Mouse (Mus musculus) layer of hippocampus, postnatal 36 days (tissue): Measurements from ENCODE around the gene Pepd. TPM values are rescaled to one million over a fixed set of nuclear protein-coding genes. Genes with fewer than 3 reads are reported as not detected.
A peak's percentile ranks its signal among the peaks of the same experiment; 100 is the strongest.

Experiments
- DNase-seq, 2 experiments: peaks; one replicate each; pipeline ENCODE4 v3.0.0; 2022
- total RNA-seq, 2 experiments: library from RNA; stranded (reverse); gene quantifications; 2 replicates each; pipeline ENCODE4 v1.2.3; 2021

Gene Pepd
- total RNA-seq, 2 experiments from 2014 or later, result 33.2 to 33.6 TPM

DNA sequence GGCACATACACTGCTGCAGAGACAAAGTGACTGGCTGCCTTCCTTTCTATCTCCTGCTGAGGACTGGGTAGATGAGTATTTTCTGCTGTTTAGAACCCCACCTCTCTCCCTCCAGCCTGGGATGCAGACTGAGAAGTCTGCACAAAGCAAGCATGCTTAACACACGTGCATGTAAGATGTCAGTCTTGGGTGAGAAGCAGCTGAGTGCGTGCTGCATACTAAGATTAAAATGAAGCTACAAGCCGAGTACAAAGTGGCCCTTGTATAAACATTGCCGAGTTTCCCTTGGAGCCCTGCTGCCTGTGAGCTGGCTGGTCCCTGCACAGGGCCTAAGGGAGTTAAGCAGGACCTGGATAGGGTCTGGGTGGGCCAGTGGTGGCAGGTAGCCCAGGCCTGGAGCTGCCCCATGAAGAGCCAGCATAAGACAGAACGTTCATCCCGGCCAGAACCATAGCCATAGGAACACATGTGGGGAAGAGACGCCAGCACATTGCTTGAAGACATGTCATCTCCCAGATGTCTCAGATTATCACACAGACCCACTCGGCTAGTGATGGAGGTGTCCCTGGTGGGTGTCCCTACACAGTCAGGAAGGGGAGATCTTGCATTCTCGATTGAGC lies 115.7 kb downstream of the Pepd start:
- DNase-seq, result no peak

DNA sequence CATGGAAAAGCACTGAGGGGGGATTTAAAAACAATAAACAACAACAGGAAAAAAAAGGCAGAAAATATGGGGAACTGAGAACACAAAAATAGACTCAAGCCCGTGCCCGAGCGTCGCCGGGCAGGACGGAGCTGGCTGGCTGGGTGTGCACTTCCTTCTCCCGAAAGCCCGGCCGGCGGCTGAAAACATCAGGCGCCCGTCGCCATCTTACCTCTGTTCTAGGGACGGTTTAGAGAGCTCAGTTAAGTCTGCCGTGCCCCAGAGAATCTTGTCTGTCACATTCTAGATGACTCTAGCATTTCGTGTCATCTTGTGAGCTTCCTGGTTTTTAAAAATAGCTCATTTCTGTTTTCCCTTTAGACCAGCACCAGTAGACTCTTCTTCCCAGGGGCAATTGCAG lies 116.4 kb downstream of the Pepd start:
- no peak for DNase-seq

DNA sequence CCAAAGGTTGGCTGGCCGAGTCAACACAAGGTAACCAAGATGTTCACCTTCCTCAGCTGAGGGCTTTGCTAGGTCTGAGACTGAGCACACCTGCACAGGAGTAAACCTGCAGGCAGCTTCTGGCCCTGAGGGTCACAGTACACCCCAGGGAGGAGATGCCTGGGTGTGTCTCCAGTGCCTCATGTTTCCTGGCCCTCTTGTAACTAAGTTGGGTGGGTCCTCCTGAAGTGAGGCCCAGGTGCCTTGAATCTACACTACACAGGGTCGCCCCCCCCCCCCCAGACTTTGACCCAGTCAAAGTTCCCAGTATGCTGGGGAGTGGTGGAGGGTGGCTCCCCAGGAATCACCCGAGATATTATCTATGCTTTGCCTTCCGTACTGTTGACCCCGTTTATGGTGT lies 117.0 kb downstream of the Pepd start:
- DNase-seq, result no peak

DNA sequence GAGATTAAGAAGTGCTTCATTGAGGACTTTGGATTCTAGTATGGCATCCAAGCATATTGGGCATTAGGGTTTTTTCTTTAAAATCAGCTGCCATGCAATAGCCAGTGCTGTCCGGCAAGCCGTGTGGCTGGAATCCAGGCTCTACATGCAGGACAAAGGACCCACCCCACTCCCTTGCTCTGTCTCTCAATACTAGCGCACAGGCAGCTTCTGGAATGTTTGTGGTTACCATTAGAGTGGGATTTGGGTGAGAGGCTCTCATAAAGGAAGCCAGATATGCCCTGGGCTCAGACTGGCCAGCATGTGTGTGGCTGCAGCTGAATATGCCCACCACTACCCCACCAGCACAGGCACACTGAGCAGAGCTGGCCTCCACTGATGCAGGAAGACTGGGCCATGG lies 117.5 kb downstream of the Pepd start:
- no peak for DNase-seq

DNA sequence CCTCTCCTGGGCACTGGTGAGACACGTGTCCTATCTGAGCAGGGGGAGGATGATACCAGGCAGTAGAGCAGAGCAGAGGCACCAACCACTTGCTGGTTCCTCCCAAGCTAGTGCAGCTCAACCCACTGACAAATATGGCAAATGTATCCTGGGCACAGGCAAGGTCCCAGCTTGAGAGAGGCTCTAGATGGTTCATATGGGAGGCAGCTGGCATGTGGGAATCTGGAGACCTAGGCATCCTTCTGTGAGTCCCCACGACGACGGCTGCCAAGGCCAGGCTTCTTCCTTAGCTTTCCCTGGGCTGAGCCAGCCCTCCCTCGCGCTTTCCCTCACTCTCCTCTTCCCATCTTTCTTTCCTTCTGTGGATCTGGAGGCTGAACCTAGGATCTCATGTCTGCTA lies 118.4 kb downstream of the Pepd start:
- no peak for DNase-seq

DNA sequence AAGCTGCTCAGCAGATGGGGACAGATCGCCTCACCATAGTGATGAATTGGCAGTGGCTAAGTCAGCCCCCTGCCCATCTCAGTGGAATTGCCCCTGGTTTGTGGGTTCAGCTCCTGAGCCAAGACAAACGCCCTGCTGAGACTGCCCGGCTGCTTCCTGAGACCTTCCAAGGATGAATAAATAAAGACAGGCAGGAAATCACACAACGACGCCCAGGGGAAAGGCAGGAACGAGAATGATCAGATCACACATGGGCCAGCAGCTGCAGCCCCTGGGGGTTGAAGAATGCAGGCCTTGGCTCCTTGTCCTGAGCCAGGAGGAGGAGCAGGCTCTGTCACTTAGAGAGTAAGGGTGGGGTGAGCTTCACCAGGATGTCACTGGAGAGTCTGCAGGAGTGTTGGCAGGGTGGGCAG lies 123.0 kb downstream of the Pepd start:
- no peak for DNase-seq

DNA sequence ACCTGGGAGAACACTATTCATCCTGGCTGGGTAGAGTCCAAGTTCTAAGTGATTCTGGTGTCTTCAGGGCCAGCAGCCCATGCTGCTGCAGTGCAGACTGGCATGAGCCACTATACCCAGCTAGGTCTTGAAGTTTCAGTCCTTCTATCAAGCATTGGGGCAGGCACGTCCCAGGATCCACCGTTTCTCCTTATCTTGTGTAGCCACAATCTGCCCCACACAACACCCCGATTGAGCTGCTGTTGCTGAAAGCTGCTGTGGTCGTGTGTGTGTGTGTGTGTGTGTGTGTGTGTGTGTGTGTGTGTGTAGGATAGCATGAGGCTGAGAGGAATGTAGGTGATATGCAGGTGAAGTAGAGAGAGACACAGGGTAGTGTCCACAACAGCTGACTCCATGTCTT lies 123.4 kb downstream of the Pepd start:
- DNase-seq, result no peak

DNA sequence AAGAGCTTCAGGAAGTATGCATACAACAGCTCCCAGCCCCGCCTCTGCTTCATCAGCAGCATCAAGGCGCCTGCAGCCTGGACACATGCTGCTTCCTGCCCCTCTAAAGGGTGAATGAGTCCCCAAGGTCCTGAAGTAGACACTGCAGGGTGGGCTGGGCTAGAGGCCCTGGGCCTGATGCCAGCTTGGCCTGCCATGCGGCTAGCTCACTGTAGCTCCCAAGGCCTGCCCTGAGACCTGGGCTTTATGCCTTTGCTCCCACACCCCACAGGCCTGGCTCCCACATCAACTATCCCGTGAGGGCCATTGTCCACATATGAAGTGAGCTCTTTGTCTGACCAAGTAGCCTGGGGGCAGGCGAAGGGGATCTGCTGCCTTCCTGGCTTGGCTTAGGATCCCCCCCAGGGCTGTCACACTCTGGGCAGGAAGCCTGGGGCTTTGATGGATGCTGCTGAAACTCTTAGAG lies 124.1 kb downstream of the Pepd start:
- no peak for DNase-seq

DNA sequence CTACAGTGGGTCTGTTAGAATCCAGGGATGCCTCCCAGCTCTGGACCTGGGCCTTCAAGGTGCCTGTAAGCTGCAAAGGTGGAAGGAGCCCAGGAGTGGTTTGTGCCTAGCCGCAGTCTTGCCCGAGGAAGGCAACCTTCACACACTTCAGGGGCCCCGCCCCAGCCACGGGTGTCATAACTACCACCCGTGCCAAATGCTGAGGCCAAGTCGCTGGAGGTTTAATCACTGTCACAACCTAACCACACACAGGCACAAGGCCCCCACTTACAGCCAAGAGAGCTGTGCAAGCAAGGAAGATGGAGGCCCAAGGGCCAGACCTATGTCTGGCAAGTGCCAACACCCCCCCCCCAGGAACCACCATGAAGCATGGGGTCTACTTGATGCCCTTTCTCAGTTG lies 125.2 kb downstream of the Pepd start:
- DNase-seq, result no peak

DNA sequence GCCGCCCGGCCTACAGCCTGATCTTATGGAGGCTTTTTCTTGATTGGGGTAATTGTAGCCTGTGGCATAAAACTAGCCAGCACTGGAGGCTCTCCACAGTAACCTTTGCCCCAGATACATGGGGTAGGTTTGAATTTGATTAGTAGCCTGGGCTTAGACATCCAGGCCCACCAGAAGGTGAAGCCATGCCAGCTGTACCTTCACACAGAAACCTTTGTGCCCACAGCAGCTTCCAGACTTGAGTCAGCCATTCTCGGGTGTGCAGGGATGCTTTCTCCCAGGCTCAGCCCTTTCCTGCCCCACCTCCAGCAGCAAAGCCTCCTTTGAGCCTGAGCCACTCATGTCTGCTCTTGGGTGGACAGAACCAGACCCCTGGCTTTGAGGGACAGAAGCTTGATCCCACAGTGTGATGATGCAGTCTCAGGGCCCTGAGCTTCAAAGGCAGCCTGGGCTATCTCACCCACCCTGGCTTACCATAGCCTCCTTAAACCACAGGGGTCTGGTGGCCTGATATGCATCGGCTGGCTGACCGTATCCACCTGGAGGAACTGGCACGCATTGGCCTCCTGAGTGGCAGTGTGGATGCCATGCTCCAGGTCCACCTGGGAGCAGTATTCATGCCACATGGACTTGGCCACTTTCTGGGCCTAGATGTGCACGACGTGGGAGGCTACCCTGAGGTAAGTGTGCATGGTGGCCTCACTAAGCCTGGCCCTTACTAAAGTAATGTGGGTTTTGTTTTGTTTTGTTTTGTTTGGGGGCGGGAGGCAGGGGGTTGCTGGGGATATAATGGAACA lies 128.2 kb downstream of the Pepd start:
- DNase-seq, result no peak

DNA sequence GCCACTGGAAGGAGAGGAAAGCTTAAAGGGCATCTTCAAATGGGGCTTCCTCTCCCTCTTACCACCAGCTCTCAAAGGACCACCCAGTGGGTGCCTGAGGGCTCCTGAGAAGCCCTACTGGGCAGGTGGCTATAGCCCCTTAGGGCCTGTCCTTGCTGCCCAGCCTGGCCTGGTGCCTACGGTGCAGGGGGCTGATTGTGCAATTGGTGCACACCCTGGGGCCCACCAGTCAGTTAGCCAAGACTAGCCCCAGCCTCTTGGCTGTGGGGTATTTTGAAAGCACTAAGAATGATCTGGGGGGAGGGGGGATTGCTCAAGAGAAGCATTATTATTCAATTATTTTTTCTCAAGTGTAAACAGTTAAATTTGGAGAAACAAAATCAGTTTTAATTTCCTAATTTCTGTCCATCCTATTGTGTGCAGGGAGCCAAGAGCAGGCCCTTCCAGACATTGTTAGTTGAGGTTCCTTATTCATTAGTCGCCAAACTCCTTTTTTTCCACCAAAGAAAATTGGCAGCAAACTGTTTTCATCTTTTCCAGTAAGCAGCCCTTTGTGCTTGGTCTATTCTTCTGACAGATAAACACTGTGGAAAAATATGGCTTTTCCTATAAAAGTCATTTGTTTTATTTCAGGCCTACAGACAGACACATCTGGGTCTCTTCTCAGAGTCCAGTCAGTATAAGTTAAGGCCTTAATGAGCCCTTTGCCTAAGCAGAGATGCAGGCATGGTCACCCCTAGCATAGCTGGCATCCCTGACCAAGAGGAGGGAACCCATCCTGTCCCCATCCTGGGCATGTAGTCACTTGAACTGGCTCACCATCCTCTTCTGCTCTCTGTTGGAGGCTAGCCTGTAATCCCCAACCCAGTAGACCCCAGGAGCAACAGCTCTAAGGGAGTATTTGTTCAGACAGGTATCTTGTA lies 129.4 kb downstream of the Pepd start:
- DNase-seq, result no peak

DNA sequence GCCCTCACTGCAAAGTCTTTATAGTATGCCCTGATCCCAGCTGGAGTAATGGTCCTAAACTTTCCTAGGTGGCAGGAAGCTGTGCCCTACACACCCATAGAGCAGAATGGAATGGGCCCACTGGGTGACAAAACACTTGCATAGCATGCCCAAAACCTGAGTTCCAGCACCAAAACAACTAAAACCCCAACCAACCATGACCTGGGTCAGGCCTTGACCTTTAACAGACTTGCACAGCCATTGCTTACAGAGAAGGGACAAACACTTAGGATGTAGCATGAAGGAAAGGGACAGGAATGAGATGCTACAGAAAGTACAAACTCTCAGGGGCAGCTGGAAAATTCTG lies 130.0 kb downstream of the Pepd start:
- no peak for DNase-seq

DNA sequence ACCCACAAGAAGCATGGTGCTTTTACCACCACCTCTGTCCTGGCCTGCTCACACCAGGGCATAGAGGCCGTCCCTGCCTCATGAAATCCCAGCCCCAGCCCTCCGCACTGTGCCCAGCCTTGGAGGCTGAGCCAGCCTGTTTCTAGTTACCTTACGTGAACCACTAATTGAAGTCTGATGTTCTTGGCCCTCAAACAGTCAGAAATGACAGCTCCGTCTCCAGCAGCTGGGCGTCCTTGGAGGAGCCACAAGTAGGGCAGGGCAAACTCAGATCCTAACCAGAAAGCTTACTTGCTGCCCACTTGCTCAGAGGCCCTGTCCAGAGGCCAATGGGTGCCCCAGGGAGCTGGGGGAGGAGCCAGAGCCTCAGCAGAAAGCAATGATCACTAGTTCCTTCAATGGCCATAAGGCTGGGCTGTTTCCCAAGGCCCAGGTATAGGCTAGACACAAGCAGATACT lies 130.6 kb downstream of the Pepd start:
- DNase-seq, result no peak

DNA sequence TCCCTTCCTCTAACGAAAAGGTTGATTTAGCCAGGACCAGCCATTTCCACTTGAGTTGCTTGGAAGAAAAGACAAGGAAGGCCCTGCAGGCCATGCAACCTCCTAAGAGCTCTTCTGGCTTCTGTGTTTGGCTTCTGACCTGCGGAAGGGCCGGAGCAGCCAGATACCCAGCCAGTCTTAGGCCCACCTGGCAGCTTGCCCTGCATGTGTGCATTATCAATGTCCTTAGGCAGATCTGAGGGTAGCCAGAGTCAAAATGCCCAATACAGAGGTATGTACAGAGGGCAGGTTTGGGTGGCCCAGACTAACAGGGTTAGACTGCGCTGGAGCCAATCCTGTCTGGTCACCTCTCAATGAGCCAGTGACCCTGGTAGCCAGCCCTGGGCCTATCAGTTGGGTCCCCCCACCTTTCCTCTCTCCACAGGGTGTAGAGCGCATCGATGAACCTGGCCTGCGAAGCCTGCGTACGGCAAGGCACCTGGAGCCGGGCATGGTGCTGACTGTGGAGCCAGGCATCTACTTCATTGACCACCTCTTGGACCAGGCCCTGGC lies 131.2 kb downstream of the Pepd start:
- DNase-seq, result no peak

DNA sequence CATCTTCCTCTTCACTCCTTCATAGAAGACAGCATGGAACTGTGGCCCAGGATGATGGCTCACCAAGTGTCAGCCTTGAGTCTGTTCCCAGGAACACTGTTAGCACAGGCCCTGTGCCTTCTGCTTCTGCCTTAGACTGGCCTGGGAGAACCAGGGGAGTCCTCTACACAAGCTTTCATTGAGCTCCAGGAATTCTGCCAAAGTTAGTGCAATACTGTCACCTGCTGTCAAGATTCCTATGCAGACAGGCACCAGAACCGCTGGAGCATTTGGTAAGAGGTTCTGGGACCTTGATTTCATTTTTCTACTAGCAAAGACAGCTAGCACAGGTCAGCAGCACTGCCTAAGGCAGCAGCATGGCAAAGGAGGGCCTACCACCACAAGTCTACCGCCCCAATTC lies 132.5 kb downstream of the Pepd start:
- no peak for DNase-seq

DNA sequence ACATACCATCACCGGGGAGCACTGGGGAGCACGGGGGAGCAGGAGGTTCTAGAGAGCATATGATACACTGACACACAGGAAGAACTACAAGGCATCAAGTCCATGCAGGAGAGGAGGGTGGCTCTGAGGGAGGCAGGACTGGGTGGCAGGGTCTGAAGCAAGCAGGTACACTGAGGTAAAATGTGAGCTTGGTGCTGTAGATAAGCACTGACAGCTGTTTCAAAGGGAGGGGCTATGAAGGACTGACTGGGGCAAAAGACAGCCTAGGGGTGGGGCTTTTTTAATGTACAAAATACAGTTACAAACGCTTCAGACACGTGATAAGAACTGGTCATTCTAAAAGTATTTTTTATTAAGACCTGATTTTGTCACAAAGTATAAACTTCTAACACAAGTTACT lies 133.9 kb downstream of the Pepd start:
- no peak for DNase-seq

DNA sequence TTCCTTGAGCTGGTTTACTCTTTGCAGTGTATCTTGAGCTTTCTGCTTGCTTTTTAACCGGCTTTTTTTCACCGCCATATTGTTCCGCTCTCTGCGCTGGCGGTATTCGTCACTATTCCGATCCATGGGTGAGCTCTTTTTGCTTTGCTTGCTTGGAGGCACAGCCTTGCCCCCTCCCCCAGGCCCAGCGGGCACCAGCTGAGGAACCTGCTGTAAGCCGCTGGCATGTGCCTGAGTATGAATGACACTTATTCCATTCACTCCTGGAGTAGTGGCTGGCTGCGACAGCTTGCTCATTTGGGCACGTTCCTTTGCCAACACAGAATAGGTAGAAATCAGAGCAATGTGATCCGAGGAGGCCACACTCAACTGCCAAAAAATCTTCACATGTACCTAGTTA lies 138.4 kb downstream of the Pepd start:
- DNase-seq, result no peak

DNA sequence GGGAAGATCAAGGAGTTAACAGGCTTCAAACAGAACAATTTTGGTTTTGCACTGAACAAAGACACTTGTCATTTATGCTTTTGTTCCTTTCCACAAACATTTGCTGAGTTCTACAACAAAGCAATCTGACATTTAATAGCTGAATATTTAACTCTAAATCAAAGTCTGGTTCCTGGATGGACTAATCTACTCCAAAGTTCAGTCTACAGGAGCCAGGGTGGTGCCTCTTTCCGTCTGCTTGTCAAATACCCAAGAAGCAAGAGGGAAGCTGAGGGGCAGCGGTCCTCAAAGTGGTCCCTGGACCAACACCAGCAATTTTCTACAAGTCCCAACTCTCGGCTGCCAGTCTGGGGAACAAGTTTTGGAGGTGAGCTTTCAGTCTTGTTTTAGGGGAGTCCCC lies 141.0 kb downstream of the Pepd start:
- DNase-seq, result no peak

DNA sequence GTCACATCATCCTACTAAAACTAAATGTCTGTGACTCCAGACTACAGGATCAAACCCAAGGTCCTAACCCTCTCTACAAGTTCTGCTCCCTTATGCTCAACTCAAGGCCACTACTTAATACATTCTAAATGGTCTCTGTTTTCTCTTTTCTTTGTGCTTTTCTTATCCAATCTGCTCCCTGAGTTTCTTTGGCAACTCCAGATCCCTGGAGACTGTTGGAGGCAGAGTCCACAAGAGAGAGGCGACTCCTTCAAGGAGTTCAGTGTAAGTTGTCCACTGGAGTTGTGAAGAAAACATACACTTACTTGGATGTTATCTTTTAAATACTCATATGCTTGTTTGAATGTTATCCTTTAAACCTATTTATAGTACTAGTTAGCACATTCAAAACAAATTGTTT lies 142.1 kb downstream of the Pepd start:
- DNase-seq, result no peak

DNA sequence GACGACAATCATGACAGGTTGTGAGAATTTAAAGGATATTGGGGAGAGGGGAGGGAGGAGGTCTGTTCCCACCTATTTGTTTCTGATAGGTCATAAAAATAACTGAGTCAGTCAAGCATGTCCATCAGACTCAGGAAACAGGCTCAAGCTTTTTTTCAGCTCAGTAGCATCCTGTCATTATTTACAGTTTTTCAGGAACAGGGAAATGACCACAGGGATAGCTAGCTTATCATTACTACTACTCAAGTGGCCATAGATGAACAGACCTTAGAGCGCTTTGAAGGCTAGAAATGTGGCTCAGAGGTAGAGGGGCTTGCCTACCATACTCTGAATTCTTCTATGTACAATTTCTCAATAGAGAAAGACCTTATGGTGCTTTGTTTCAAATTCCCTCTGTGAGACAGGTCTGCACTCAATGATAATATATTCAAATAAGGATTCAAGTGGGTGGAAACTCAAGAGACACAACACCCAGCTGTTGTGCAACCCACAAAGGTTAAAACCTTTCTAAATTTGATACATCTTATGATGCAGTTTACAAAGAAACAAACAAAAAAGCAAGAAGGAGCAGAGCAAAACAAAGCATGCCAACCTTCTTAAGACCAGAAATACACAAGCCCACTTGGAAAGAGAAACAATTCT lies 142.9 kb downstream of the Pepd start:
- DNase-seq, result no peak

DNA sequence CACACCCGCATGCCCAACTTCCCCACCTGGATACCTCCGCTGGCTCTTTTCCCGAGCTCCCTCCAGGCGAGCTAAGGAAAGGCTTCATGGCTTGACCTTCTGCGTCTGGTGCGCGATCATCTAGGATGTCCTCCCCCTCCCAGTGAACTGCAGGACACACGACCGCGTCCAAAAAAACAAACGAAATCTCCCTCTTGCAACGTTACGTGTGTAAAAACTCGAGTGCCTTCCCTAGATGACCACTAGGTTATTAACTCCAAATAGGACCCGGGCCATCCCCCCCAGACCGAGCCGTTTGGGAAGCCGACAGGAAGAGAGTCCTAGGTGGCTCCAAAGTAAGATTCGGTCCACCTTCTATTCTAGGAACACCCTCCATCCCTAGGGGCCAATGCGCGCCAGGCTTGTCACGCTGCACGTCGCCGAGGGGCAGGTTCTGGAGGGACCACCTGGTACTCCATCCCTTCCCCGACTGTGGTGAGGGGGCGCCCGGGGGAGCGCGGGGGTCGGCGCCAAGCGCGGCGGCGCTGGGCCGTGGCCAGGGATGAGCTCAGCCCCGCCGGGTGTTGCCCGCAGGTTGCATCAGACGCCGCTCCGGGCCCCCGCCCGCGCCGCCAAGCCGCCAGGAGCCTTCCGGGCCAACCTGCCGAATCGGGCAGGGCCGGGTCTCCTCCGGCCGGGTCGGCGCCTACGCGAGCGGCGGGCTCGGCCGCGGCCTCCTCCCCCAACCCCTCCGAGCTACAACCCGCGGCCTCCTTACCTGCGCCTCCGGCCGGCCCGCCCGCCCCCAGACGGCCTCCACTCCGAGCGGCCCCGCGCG lies 143.6 kb downstream of the Pepd start:
- peak; percentile 65 to 66 for DNase-seq
